Mouse (Mus musculus) G1E (cell line): Measurements from ENCODE around the gene Morc3.

ENCODE experiments used
- CTCF ChIP-seq: IDR thresholded peaks from 2 replicates; pipeline ENCODE4 v1.5.1; 2012; ENCODE audit warnings: low read depth, low read length, inconsistent platforms, mixed read lengths
- GATA1 ChIP-seq: IDR thresholded peaks from 2 replicates; pipeline ENCODE4 v1.6.1; 2012; ENCODE audit warnings: borderline replicate concordance, low read length, inconsistent platforms, mixed read lengths
- POLR2AphosphoS5 ChIP-seq: IDR thresholded peaks from 2 replicates; pipeline ENCODE4 v1.6.1; 2012; ENCODE audit warnings: low read depth, low read length, inconsistent platforms; ENCODE audit not compliant: insufficient replicate concordance

GRCm38 (mm10) chr16:93918679-93919060, 86.7 kb downstream of the Morc3 start:
- 0 out of 2 replicates have a peak, but pooled peaks have one; percentile 2 for TF ChIP-seq CTCF
- TF ChIP-seq POLR2AphosphoS5 = no peak
- no peak for TF ChIP-seq GATA1
